Mouse (Mus musculus): ENCODE results near the gene Tmprss6. TPM values are rescaled to one million over a fixed set of nuclear protein-coding genes. Genes with fewer than 3 reads are reported as not detected.

Gene Tmprss6
- total RNA-seq, 2 experiments from 2014 or later: 0.10 to 1.0 TPM

- DNase-seq (ENCODE audit: low spot score in 2 of 2): no peak
- intact Hi-C loops (cut with DNase I): no loop called here
Observed at GRCm38 (mm10) chr15:78487066-78487465, 18.6 kb upstream of the Tmprss6 start.

DNA sequence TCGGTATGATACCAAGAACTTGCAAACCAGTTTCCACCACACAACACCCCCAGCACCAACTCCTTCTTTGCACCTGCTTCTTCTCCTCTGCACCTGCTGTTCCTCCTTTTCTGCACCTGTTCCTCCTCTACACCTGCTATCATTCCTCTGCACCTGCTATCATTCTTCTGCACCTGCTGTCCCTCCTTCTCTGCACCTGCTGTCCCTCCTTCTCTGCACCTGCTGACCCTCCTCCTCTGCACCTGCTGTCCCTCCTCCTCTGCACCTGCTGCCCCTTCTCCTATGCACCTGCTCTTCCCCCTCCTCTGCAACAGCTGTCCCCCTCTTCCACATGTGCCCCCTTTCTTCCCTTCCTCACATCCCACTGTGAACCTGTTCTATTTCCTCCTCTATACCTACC, 18.1 kb upstream of the Tmprss6 start:
- intact Hi-C loops (cut with DNase I): no loop called here
- DNase-seq (ENCODE audit: low spot score in 2 of 2): no peak

DNA sequence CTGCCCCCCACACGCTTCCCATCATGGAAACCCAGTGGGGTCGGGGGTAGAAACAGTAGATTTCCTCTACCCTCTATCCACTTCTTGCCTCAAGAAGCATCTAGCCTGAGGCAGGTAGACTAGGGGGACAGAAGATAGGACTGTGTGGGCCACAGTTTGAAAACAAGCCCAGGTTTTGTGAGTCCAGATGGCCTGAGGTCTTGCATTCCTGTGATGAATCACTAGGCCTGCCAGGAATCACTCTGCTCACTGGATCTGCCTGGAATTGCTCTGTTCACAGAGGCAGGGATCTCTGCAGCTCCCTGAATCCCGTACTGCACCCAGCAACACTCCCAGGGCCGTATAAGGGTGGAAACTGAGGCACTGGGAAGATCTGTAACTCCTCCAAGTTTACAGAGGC, 14.9 kb upstream of the Tmprss6 start:
- intact Hi-C loops (cut with DNase I): no loop called here
- no peak for DNase-seq (ENCODE audit: low spot score in 2 of 2)

DNA sequence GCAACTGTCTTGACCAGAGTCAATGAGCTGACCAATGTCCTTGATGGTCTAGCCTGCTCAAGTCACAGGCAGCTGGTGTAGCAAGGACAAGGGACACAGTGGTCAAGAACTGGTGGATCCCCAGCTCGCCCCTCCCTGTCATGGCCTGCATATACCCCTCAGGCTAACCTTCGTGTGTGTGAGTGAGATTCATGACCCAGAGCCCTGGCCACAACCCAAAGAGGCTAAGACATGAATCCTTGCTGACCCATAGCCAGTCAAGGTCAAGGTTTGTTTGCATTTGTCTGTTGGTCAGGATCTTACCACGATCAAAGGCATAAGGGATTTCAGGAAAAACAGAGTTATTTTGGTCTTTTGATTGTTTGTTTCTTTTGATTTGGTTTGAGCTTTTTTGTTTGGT, 14.1 kb upstream of the Tmprss6 start:
- intact Hi-C loops (cut with DNase I): no loop called here
- no peak for DNase-seq (ENCODE audit: low spot score in 2 of 2)

DNA sequence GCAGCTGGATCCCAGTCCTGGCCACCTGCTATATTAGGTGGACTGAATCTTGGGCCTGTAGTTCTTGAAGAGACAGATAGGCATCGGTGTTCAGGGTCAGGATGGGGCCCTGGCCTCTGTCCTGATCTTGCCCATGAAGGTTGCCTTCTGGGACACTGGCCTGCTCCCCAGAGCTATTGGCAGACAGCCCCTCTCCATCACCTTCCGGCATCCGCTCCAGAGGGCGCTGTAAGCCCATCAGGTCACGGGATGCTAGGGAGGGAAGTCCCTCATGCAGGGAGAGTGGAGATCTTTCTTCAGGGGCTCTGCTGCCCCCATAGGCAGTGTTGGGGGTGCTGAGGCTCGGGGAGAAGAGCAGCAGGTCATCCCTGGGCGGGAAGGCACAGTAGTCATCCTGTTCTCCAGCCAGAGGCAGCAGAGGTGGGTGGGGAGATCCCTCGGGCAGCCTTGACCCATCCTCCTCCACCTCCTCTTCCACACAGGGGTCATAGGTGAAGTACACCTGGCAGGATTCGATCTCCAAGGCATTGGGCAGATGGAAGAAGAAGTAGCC, 13.1 kb upstream of the Tmprss6 start:
- intact Hi-C loops (cut with DNase I): no loop called here
- DNase-seq (ENCODE audit: low spot score in 2 of 2): no peak

DNA sequence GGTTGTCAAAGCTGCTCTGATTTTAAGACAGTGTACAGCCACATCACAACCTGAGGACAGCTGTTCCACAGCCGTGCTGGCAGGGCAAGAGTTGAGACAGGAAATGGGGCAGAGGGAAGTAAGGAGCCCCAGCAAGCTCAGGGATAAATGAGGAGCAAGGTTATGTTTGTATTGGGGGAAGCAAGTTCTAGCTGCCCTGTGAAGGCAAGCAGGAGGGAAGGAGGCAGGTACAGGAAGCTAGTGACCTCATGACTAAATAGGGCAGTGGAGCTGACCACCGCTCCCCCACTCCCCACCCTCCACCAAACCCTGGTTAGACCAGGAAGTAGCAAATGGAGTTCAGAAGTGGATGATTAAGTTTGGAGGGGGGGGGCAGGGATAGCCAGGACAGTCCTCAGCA, 12.6 kb upstream of the Tmprss6 start:
- DNase-seq (ENCODE audit: low spot score in 2 of 2): no peak
- intact Hi-C loops (cut with DNase I): no loop called here

DNA sequence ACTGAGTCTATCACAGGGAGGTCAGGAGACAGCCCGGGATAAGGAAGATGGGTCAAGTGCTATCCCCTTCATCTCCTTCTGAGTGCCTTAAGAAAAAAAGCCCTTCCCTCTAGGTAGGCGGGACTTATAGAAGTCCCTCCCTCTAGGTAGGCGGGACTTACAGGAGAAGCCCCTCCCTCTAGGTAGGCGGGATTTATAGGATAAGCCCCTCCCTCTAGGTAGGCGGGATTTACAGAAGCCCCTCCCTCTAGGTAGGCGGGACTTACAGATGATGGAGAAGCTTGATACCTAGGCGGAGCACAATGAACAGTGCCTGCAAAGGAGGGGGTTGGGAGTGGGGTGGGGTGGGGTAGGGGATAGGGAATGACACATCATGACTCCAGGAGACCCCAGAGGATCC, 11.7 kb upstream of the Tmprss6 start:
- intact Hi-C loops (cut with DNase I): no loop called here
- DNase-seq (ENCODE audit: low spot score in 2 of 2): no peak

DNA sequence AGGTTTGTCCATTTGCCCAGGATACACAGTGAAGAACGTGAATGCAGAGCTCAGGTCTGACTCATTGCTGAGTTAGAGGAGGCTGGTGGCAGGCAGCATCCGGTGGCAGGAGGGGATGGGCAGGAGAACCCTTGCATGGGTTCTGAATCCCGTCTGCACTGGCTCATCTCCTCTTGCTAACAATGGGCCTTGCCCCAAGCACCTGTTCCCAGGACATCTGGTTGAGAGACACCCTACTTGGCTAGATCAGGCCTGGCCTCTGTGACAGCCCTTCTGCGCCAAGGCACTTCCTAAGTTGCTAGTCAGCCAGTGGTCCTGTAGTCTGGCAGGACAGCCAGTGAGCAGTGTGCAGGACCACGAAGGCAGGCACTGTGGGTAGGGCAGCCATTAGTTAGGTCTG, 11.0 kb upstream of the Tmprss6 start:
- no peak for DNase-seq (ENCODE audit: low spot score in 2 of 2)
- intact Hi-C loops (cut with DNase I): no loop called here

DNA sequence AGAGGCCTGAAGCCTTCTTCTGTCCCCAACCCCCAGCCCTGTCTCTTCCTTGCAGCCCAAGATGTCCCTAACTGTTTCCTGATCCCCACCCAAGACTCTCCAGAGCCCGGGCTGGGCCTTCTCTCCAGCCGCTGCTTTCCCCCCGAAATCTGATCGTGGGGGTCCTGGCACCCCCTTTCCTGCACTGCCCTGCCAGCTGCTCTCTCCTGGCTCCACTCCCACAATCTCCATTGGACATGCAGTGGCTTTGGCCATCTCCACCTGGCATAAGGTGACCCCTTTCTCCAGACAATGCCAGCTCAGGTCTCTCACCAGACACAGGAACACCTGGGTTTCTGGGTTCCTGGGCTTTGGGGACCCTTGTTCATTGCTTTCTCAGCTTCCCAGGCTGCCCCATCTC, 9.6 kb upstream of the Tmprss6 start:
- intact Hi-C loops (cut with DNase I): no loop called here
- no peak for DNase-seq (ENCODE audit: low spot score in 2 of 2)

DNA sequence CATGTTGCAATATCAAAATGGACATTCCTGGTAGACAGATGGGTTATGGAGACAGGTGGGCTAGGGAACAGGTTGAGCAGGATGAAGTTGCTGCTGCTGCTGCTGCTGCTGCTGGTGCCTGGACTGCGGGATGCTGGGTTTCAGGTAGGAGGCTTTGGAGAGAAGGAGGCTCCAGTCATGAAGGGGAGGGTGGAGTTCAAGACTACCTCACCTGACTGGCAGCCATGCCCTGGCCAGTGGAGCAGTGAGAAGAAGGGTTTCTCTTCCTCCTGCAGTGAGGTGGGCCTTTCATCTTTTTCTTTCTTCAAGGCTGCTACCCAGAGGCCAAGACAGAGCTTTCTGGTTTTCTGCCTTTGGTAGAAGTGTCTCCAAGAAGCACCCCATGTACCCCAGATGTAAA, 8.4 kb upstream of the Tmprss6 start:
- intact Hi-C loops (cut with DNase I): no loop called here
- DNase-seq (ENCODE audit: low spot score in 2 of 2): no peak

DNA sequence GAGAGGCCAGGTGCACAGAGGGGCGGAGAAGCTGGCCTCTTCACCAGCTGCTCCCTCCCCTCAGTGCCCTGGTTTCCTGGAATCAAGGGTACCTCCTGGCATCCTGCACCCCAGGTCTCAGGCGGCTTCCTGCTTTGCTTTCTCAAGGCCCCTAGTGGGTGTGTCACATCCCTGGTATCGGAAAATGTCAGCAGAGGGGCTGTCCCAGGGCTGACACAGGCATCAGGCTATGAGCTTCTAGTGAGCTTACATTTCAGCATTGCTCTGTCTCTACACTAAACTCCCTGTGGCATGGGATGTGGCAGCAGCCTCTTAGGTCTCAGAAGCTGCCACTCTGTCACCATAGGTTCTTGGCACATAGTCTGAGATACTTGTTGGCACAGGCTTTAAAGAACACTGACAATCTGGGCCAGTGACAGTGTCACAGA, 7.2 kb upstream of the Tmprss6 start:
- DNase-seq (ENCODE audit: low spot score in 2 of 2): no peak
- intact Hi-C loops (cut with DNase I): no loop called here

GRCm38 (mm10) chr15:78473442-78473841, 5.0 kb upstream of the Tmprss6 start:
- DNase-seq (ENCODE audit: low spot score in 2 of 2): no peak
- intact Hi-C loops (cut with DNase I): no loop called here

DNA sequence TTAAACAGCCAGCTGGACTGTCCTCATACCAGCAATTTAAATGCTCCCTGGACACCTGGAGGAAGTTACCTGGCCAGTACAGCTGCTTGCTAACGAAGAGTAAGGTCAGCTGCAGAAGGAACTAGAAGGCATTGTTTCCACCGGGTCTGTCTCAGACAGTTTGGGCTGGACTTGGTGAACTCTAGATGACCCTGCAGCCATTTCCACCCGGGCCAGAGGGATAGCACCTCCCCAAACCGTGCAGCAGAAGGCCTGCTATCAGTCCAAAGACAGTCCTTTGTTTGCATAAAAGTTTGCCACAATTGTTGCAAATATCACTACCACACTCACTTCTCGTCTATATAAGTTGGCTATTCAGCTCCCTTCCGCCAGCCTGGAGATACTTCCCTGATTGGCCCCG, 3.5 kb upstream of the Tmprss6 start:
- intact Hi-C loops (cut with DNase I): no loop called here

DNA sequence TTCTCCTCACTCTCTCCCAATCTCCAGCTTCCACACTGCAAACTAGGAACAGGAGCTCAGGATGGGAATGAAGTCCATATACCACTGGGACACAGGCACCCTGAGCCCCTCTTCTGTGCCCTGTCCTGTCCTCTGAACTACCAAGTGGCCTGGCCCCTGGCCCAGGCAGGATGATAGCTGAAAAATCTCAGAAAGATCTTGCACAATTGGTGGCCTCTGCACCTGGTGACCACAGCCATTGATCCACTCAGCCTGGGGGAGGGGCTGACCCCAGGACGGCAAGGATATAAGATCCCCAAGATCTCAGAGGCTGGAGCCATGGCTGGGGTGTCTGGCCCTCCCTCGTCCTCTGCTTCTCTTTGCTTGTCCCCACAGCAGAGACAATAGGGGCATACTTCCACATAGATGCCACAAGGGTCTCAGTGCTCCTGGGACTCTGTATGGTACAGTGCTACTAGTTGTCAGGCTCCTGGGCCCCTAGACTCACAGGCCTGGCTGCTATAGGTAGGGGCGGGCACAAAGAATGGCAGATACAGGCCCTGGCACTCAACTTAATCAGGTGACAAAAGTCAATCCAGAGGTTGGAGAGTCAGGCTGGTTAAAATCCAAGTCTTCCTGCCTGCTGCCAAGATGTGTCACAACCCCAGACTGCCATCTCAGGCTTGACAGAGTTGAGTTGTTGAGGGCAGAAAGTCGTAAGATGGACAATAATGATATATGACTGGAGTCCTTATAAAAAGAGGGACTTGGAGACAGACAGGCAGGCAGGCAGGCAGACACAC, 2.3 kb upstream of the Tmprss6 start:
- intact Hi-C loops (cut with DNase I): no loop called here
- no peak for DNase-seq (ENCODE audit: low spot score in 2 of 2)

More for the DNA sequence above, 3.5 kb upstream of the Tmprss6 start:
- no peak for DNase-seq (ENCODE audit: low spot score in 2 of 2)

- intact Hi-C loops (cut with DNase I): no loop called here
Observed at GRCm38 (mm10) chr15:78467570-78467969, 864 bp downstream of the Tmprss6 start.

GRCm38 (mm10) chr15:78466809-78467208, 1.6 kb downstream of the Tmprss6 start:
- intact Hi-C loops (cut with DNase I): no loop called here
- no peak for DNase-seq (ENCODE audit: low spot score in 2 of 2)

More at GRCm38 (mm10) chr15:78467570-78467969, 864 bp downstream of the Tmprss6 start:
- DNase-seq (ENCODE audit: low spot score in 2 of 2): no peak

DNA sequence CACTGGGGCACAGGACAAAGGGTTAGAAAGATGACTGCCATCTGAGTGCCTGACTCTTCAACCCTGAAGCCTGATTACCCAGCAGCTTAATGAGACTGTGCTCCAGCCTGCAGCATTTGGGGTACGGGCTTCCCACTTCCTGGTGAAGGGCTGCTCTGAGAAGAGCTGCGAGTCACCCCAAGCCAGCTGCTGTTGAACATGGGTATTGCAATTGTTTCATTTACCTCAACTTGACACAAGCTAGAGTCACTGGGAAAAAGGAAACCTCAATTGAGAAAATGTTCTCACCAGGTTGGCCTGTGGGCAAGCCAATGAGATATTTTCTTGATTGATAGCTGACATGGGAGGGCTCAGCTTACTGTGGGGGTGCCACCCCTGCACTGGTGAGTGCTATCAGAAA, 5.5 kb downstream of the Tmprss6 start:
- intact Hi-C loops (cut with DNase I): no loop called here
- no peak for DNase-seq (ENCODE audit: low spot score in 2 of 2)

- no peak for DNase-seq (ENCODE audit: low spot score in 2 of 2)
- intact Hi-C loops (cut with DNase I): no loop called here
Observed at GRCm38 (mm10) chr15:78457193-78457592, 11.2 kb downstream of the Tmprss6 start.

- intact Hi-C loops (cut with DNase I): no loop called here
- DNase-seq (ENCODE audit: low spot score in 2 of 2): no peak
Observed at GRCm38 (mm10) chr15:78456051-78456450, 12.4 kb downstream of the Tmprss6 start.

- intact Hi-C loops (cut with DNase I): no loop called here
- no peak for DNase-seq (ENCODE audit: low spot score in 2 of 2)
Observed at GRCm38 (mm10) chr15:78455168-78455567, 13.3 kb downstream of the Tmprss6 start.

GRCm38 (mm10) chr15:78452929-78453328, 15.5 kb downstream of the Tmprss6 start:
- intact Hi-C loops (cut with DNase I): no loop called here

GRCm38 (mm10) chr15:78451201-78451600, 17.2 kb downstream of the Tmprss6 start:
- intact Hi-C loops (cut with DNase I): no loop called here

More at GRCm38 (mm10) chr15:78452929-78453328, 15.5 kb downstream of the Tmprss6 start:
- no peak for DNase-seq (ENCODE audit: low spot score in 2 of 2)

More at GRCm38 (mm10) chr15:78451201-78451600, 17.2 kb downstream of the Tmprss6 start:
- no peak for DNase-seq (ENCODE audit: low spot score in 2 of 2)

Measured in left cerebral cortex, postnatal 36 days (tissue).